In the genomic region with DNA sequence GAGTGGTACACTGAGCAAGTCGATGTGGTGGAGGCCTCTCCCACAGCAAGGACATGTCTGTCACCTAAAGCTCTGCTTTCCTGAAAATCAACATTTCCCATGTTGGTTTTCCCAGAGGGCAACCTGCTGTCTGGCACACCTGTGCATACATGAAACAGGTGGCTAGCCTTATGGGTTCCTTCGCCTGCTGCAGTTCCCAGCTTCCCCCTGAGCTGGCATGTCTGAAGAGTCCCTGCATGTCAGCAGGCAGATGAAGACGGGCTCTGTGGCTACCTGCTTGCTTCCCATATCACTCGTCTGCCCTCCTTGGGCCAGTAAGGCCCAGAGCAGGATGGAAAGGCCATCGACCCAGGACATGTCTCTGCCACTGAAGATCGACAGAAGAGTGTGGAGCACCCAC, we compare ENCODE assay signal across 27 mouse cellular contexts. TPM values are rescaled to one million over a fixed set of nuclear protein-coding genes. Genes with fewer than 3 reads are reported as not detected.
"Had no signal": no experiment of that assay in that cellular context is flagged by ENCODE, and none has a peak within 500 bp of the region (broad histone marks: within the 10 kb centered on the region; RNA-seq: fewer than 3 reads in every experiment).

No protein-coding gene starts in this region.

- H3K27me3 ChIP-seq: limb, embryonic 12.5 days; limb, embryonic 15.5 days; midbrain, embryonic 12.5 days; neural tube, embryonic 13.5 days; stomach, embryonic 15.5 days had no signal

- H3K9ac ChIP-seq: limb, embryonic 12.5 days; limb, embryonic 15.5 days; liver, embryonic 14.5 days; liver, postnatal 0 days; lung, embryonic 14.5 days; midbrain, embryonic 12.5 days; neural tube, embryonic 13.5 days; stomach, embryonic 15.5 days had no signal

- H3K4me3 ChIP-seq: limb, embryonic 12.5 days; limb, embryonic 15.5 days; midbrain, embryonic 12.5 days; myocyte; neural tube, embryonic 13.5 days; stomach, embryonic 15.5 days had no signal

- H3K36me3 ChIP-seq: limb, embryonic 12.5 days; midbrain, embryonic 12.5 days; neural tube, embryonic 13.5 days; stomach, embryonic 15.5 days had no signal

- H3K9me3 ChIP-seq: limb, embryonic 12.5 days; limb, embryonic 15.5 days; midbrain, embryonic 12.5 days; neural tube, embryonic 13.5 days; stomach, embryonic 15.5 days had no signal

- ATAC-seq: liver, postnatal 0 days; midbrain, embryonic 16.5 days had no signal

- H3K4me2 ChIP-seq: limb, embryonic 12.5 days; limb, embryonic 15.5 days; liver, embryonic 11.5 days; lung, embryonic 14.5 days; midbrain, embryonic 12.5 days; neural tube, embryonic 13.5 days; stomach, embryonic 15.5 days had no signal

- DNase-seq: kidney, adult 18-20 months; kidney, adult 9 months; kidney, postnatal 14 days; kidney, postnatal 4 days; left cerebral cortex, postnatal 4 days; liver, postnatal 0 days; lung, embryonic 14.5 days; lung, postnatal 14 days; lung, postnatal 4 days; retina, postnatal 1 day; right cerebral cortex, postnatal 25 days; spleen, adult 18-20 months; thymus, adult 2 months; thymus, postnatal 14 days; thymus, postnatal 4 days had no signal

- H3K27ac ChIP-seq: limb, embryonic 12.5 days; limb, embryonic 15.5 days; liver, embryonic 14.5 days; midbrain, embryonic 12.5 days; neural tube, embryonic 13.5 days; stomach, embryonic 15.5 days had no signal

RNA-seq across cellular contexts. Expression of a gene that starts 11.1 kb away (rescaled TPM):
- total RNA-seq: monocyte, adult 5-6 weeks had no signal

RNA-seq across cellular contexts. Expression of a gene that starts 40.9 kb away (rescaled TPM):
- total RNA-seq: megakaryocyte progenitor cell, adult 5-6 weeks; monocyte, adult 5-6 weeks; neutrophil, adult 5-6 weeks had no signal
- polyA plus RNA-seq: liver, postnatal 0 days had no signal
